Mouse (Mus musculus) neural tube, embryonic 14.5 days (tissue): ENCODE results near the gene Srbd1. TPM values are rescaled to one million over a fixed set of nuclear protein-coding genes. Genes with fewer than 3 reads are reported as not detected.

ENCODE experiments used
- ATAC-seq: fragments of 200-750 bp; cut with Nextera tagmentation; 2 replicates; pipeline ENCODE4 v1.8.0; 2017; ENCODE audit warnings: low read depth, mild to moderate bottlenecking, moderate TSS enrichment, moderate library complexity
- H3K27ac ChIP-seq: fragments of 300-500 bp; sonication (generic); 2 replicates; pipeline ENCODE4 v1.5.1; 2014; ENCODE audit warnings: low read depth, mild to moderate bottlenecking, control low read depth, low read length, moderate library complexity, mixed read lengths
- H3K27me3 ChIP-seq: fragments of 300-500 bp; sonication (generic); 2 replicates; pipeline ENCODE4 v1.6.1; 2014; ENCODE audit warnings: low read length; ENCODE audit not compliant: control insufficient read depth, insufficient read depth
- H3K36me3 ChIP-seq: fragments of 300-500 bp; sonication (generic); 2 replicates; pipeline ENCODE4 v1.6.1; 2014; ENCODE audit warnings: low read length, mixed read lengths; ENCODE audit not compliant: control insufficient read depth, insufficient read depth
- H3K4me1 ChIP-seq: fragments of 300-500 bp; sonication (generic); 2 replicates; pipeline ENCODE4 v1.6.1; 2014; ENCODE audit warnings: low read length; ENCODE audit not compliant: control insufficient read depth, insufficient read depth
- H3K4me2 ChIP-seq: fragments of 300-500 bp; sonication (generic); 2 replicates; pipeline ENCODE4 v1.6.1; 2014; ENCODE audit warnings: mild to moderate bottlenecking, low read depth, low read length, control low read depth
- H3K4me3 ChIP-seq: fragments of 300-500 bp; sonication (generic); 2 replicates; pipeline ENCODE4 v1.5.1; 2014; ENCODE audit warnings: low read depth, low read length, control low read depth, mixed read lengths
- H3K9ac ChIP-seq: fragments of 300-500 bp; sonication (generic); replicated peaks from 2 replicates; pipeline ENCODE4 v1.6.1; 2014; ENCODE audit warnings: low read depth, mild to moderate bottlenecking, control low read depth, low read length, mixed read lengths
- H3K9me3 ChIP-seq: fragments of 300-500 bp; sonication (generic); 2 replicates; pipeline ENCODE4 v1.6.1; 2016; ENCODE audit warnings: low read length; ENCODE audit not compliant: control insufficient read depth
- WGBS: fragments of 180-500 bp; shearing (Covaris S2); extraction: QIAGEN DNeasy Blood & Tissue Kit; methylation state at CpG from one replicate; pipeline ENCODE4 v1.1.7; 2014; 5-methylcytosine and 5-hydroxymethylcytosine counted together
- polyA plus RNA-seq: library from polyadenylated mRNA; unstranded; fragments of >200 nt; fragmentation: Nextera tagmentation; extraction: Ambion mirVana; gene quantifications from 2 replicates; pipeline ENCODE4 v1.2.1, GENCODE M21; 2014

Srbd1 gene
- 7.0 and 8.9 TPM in 2 replicates for polyA plus RNA-seq

GRCm38 (mm10) chr17:86145079-86145951 lies at the start of gene Srbd1:
Gene Srbd1 (minus strand): TSS chr17:86145175.
- 2% methylated on average over 36 of the region's 45 CpGs for WGBS
- Histone ChIP-seq H3K4me2 (peak within 1 kb of the TSS; percentile 85), H3K9me3 (no peaks in the 10 kb centered on the region), H3K4me3 (peak within 1 kb of the TSS; percentile 68), H3K36me3 (peaks cover 5% of the 10 kb centered on the region; the same call in 1 of the 2 replicates), H3K27me3 (no peaks in the 10 kb centered on the region), H3K4me1 (peaks cover 11% of the 10 kb centered on the region; the same call in 1 of the 2 replicates), H3K9ac (peak within 1 kb of the TSS; percentile 52), H3K27ac (peak within 1 kb of the TSS; percentile 63)
- peak; percentile 92 for ATAC-seq

GRCm38 (mm10) chr17:86193979-86194378 lies 49.0 kb upstream of the Srbd1 start:
- no peak overlapping the region for H3K27ac ChIP-seq
- no peaks in the 10 kb centered on the region for H3K4me1 ChIP-seq
- H3K9ac ChIP-seq: no peak overlapping the region
- H3K4me2 ChIP-seq: no peak overlapping the region
- no peak for ATAC-seq
- no peaks in the 10 kb centered on the region for H3K9me3 ChIP-seq
- no peaks in the 10 kb centered on the region for H3K36me3 ChIP-seq
- no peaks in the 10 kb centered on the region for H3K27me3 ChIP-seq
- WGBS: 95% methylated on average over 6 of the region's 6 CpGs
- no peak overlapping the region for H3K4me3 ChIP-seq

GRCm38 (mm10) chr17:86187777-86188176 lies 42.8 kb upstream of the Srbd1 start:
- Histone ChIP-seq H3K4me2 (no peak overlapping the region), H3K9ac (no peak overlapping the region), H3K27me3 (no peaks in the 10 kb centered on the region), H3K27ac (no peak overlapping the region), H3K36me3 (no peaks in the 10 kb centered on the region), H3K4me1 (no peaks in the 10 kb centered on the region), H3K4me3 (no peak overlapping the region), H3K9me3 (no peaks in the 10 kb centered on the region)
- ATAC-seq: no peak
- WGBS: 90% methylated on average over 1 of the region's 1 CpGs

- no peaks in the 10 kb centered on the region for H3K27me3 ChIP-seq
- WGBS: 48% methylated on average over 7 of the region's 7 CpGs
- H3K9me3 ChIP-seq: no peaks in the 10 kb centered on the region
- H3K4me1 ChIP-seq: no peaks in the 10 kb centered on the region
- H3K9ac ChIP-seq: no peak overlapping the region
- H3K4me3 ChIP-seq: no peak overlapping the region
- no peak overlapping the region for H3K27ac ChIP-seq
- no peak for ATAC-seq
- H3K4me2 ChIP-seq: no peak overlapping the region
- no peaks in the 10 kb centered on the region for H3K36me3 ChIP-seq
These were observed 40.6 kb upstream of the Srbd1 start for GRCm38 (mm10) chr17:86185584-86185983.

DNA sequence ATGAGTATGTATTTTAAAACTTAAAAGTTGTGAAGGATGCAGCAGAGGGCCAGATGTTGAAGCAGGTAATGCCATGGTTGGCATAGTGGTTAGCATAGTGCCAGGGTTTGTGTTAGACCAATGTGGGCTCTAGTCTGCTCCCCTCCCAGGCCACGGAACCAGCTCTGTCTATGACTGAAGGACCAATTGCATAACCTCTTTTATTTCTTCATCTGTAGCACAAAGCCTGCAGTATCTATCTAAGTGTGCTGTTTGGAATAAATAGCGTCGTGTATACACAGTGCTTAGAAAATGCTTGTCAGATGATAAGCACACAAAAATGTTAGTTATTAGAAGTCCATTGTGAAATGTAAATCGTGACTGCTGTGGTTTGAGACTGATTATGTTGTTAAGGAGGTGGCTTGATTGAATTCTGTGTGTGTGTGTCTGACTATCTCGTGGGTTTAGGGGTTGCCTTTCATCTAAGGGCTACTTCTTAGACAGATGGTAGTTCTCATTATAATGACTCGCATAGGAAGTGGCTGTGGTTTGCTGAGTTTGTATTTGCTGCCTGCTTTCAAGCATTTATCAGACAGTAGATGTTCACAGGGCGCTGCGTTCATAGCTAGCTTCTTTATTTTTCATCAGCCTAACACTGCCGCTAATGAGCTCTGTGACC lies 39.7 kb upstream of the Srbd1 start:
- Histone ChIP-seq H3K27ac (no peak overlapping the region), H3K9me3 (no peaks in the 10 kb centered on the region), H3K4me3 (no peak overlapping the region), H3K4me1 (no peaks in the 10 kb centered on the region), H3K27me3 (no peaks in the 10 kb centered on the region), H3K9ac (no peak overlapping the region), H3K36me3 (no peaks in the 10 kb centered on the region), H3K4me2 (no peak overlapping the region)
- no peak for ATAC-seq
- 76% methylated on average over 9 of the region's 9 CpGs for WGBS

DNA sequence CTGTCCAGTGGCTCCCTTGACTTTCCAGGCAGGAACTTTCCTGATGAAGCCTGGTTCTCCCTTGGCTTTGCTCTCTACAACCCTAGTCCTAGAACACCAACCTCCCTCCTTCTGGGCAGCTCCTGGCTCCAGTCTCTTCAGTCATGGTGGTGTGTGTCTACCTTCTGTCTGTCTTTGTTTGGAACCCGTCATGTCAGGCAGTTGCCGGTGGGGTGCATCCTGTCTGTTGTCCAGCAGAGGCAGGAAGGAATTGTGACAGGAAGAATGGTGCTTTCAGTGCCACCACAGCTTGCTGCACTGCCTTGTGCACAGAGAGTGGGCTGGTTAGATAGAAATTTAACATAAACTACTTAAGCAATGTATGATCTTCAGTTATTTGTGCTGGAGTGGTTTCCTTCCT lies 38.8 kb upstream of the Srbd1 start:
- no peaks in the 10 kb centered on the region for H3K4me1 ChIP-seq
- ATAC-seq: no peak
- H3K27me3 ChIP-seq: no peaks in the 10 kb centered on the region
- H3K27ac ChIP-seq: no peak overlapping the region
- H3K36me3 ChIP-seq: no peaks in the 10 kb centered on the region
- H3K4me3 ChIP-seq: no peak overlapping the region
- H3K9me3 ChIP-seq: no peaks in the 10 kb centered on the region
- no peak overlapping the region for H3K9ac ChIP-seq
- 19% methylated on average over 2 of the region's 2 CpGs for WGBS
- H3K4me2 ChIP-seq: no peak overlapping the region

- H3K4me3 ChIP-seq: no peak overlapping the region
- H3K9ac ChIP-seq: no peak overlapping the region
- no peak for ATAC-seq
- peaks cover 3% of the 10 kb centered on the region; the same call in 1 of the 2 replicates for H3K4me1 ChIP-seq
- WGBS: 63% methylated on average over 7 of the region's 7 CpGs
- no peak overlapping the region for H3K27ac ChIP-seq
- no peak overlapping the region for H3K4me2 ChIP-seq
- H3K9me3 ChIP-seq: no peaks in the 10 kb centered on the region
- H3K27me3 ChIP-seq: no peaks in the 10 kb centered on the region
- H3K36me3 ChIP-seq: no peaks in the 10 kb centered on the region
These were observed 31.7 kb upstream of the Srbd1 start for GRCm38 (mm10) chr17:86176722-86177121.

DNA sequence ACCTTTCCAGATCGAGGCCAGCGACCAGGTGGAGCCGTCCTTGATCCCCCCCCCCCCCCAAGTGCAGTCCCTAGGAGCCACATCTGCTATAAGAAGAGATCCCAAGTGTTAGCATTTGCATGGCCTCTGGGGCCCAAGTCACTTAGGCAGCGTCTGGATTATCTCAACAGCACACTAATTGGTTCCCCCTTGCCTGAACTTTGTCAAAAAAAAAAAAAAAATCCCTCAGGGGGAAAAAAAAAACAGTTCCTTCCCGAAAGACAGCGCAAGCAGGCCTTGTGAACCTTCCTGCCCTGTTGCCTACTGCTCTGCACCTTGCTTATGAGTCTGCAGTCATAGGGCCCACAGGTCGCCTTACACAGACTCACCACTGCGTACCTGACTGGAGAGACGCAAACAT lies 30.5 kb upstream of the Srbd1 start:
- no peak for ATAC-seq
- H3K36me3 ChIP-seq: no peaks in the 10 kb centered on the region
- no peaks in the 10 kb centered on the region for H3K27me3 ChIP-seq
- H3K27ac ChIP-seq: no peak overlapping the region
- H3K9ac ChIP-seq: no peak overlapping the region
- H3K4me1 ChIP-seq: peaks cover 9% of the 10 kb centered on the region
- H3K9me3 ChIP-seq: no peaks in the 10 kb centered on the region
- H3K4me2 ChIP-seq: no peak overlapping the region
- WGBS: 74% methylated on average over 9 of the region's 9 CpGs
- no peak overlapping the region for H3K4me3 ChIP-seq
